Mouse (Mus musculus) gastrocnemius, adult 18-20 months (tissue): ENCODE results near the gene Gm44511. TPM values are rescaled to one million over a fixed set of nuclear protein-coding genes. Genes with fewer than 3 reads are reported as not detected.
"Not testable (repeated sequence)": the region's sequence is repeated elsewhere in the genome, so short reads cannot be mapped to it uniquely, and the experiment has no call there.

Experiments
- DNase-seq: peaks from one replicate; pipeline ENCODE4 v3.0.0; 2021; ENCODE audit warnings: low spot score
- total RNA-seq, 2 experiments: library from RNA; stranded (reverse); gene quantifications; 2 replicates each; pipeline ENCODE4 v1.2.3; 2021

The Gm44511 gene
- total RNA-seq, 2 experiments from 2014 or later, result not detected

GRCm38 (mm10) chr6:128762892-128763670 lies 63.0 kb downstream of the Gm44511 start:
- DNase-seq, result not testable (repeated sequence)

- no peak for DNase-seq
These were observed 65.0 kb downstream of the Gm44511 start for GRCm38 (mm10) chr6:128761144-128761540.

GRCm38 (mm10) chr6:128760416-128761143 lies 65.5 kb downstream of the Gm44511 start:
- peak; percentile 91 for DNase-seq

- peak; percentile 92 for DNase-seq
These were observed 66.1 kb downstream of the Gm44511 start for GRCm38 (mm10) chr6:128760016-128760415.

- no peak for DNase-seq
These were observed 66.7 kb downstream of the Gm44511 start for GRCm38 (mm10) chr6:128759221-128759950.

GRCm38 (mm10) chr6:128755402-128755763 lies 70.7 kb downstream of the Gm44511 start:
- DNase-seq, result not testable (repeated sequence)

GRCm38 (mm10) chr6:128754748-128755401 lies 71.2 kb downstream of the Gm44511 start:
- not testable (repeated sequence) for DNase-seq

- not testable (repeated sequence) for DNase-seq
These were observed 71.8 kb downstream of the Gm44511 start for GRCm38 (mm10) chr6:128754265-128754664.

GRCm38 (mm10) chr6:128753610-128754224 lies 72.4 kb downstream of the Gm44511 start:
- peak; percentile 78 for DNase-seq

GRCm38 (mm10) chr6:128747006-128747405 lies 79.1 kb downstream of the Gm44511 start:
- DNase-seq, result not testable (repeated sequence)

GRCm38 (mm10) chr6:128737445-128737844 lies 88.7 kb downstream of the Gm44511 start:
- DNase-seq, result no peak

- DNase-seq, result peak; percentile 12
These were observed 90.0 kb downstream of the Gm44511 start for GRCm38 (mm10) chr6:128736100-128736499.

- DNase-seq, result no peak
These were observed 91.2 kb downstream of the Gm44511 start for GRCm38 (mm10) chr6:128734896-128735295.

GRCm38 (mm10) chr6:128733908-128734679 lies 92.0 kb downstream of the Gm44511 start:
- no peak for DNase-seq

- DNase-seq, result no peak
These were observed 94.1 kb downstream of the Gm44511 start for GRCm38 (mm10) chr6:128732032-128732431.

Other genes starting within 250 kb of the Gm44511 start
- gene A2ml1, start 244.7 kb downstream of the Gm44511 start, total RNA-seq, result not detected
- gene Klrb1a, start 202.8 kb downstream of the Gm44511 start, total RNA-seq, result not detected
- gene Clec2h, start 163.9 kb downstream of the Gm44511 start, total RNA-seq, result not detected
- gene Klrb1, start 103.3 kb downstream of the Gm44511 start, total RNA-seq, result not detected
- gene Klrb1c, start 37.1 kb downstream of the Gm44511 start, total RNA-seq, result not detected
- gene Klrb1b, start within 50 bp of the Gm44511 start, total RNA-seq, result not detected
- gene Clec2i, start 61.3 kb upstream of the Gm44511 start, total RNA-seq, result not detected
- not detected for gene BC035044, start 64.8 kb upstream of the Gm44511 start, total RNA-seq
- gene Clec2g, start 108.1 kb upstream of the Gm44511 start, total RNA-seq, result 1 to 10 TPM; 1.3 to 4.2 TPM
- gene Klrb1f, start 219.6 kb upstream of the Gm44511 start, total RNA-seq, result not detected